Mouse (Mus musculus) C2C12 (cell line): ENCODE data around the gene Fsd1l. TPM values are rescaled to one million over a fixed set of nuclear protein-coding genes. Genes with fewer than 3 reads are reported as not detected.

Experiments used
- H3K27me3 ChIP-seq: one replicate; pipeline ENCODE4 v1.6.1; 2011; ENCODE audit not compliant: control insufficient read depth, insufficient read depth, insufficient read length
- H3K36me3 ChIP-seq: one replicate; pipeline ENCODE4 v1.6.1; 2011; ENCODE audit not compliant: control insufficient read depth, insufficient read depth
- H3K4me3 ChIP-seq: one replicate; pipeline ENCODE4 v1.5.1; 2011; ENCODE audit warnings: mild to moderate bottlenecking, control low read depth; ENCODE audit not compliant: poor library complexity, insufficient read depth, severe bottlenecking
- H3K79me2 ChIP-seq: one replicate; pipeline ENCODE4 v1.6.1; 2011; ENCODE audit not compliant: control insufficient read depth, insufficient read depth
- H3K79me3 ChIP-seq: one replicate; pipeline ENCODE4 v1.6.1; 2011; ENCODE audit warnings: low read depth, control low read depth
- H3ac ChIP-seq: one replicate; pipeline ENCODE3; 2011; ENCODE audit warnings: low read depth; ENCODE audit not compliant: control insufficient read depth, insufficient read length
- CEBPB ChIP-seq: IDR thresholded peaks from one replicate; pipeline ENCODE4 v1.6.1; 2011; ENCODE audit warnings: low read depth, mild to moderate bottlenecking, control low read depth, moderate library complexity
- CTCF ChIP-seq: IDR thresholded peaks from one replicate; pipeline ENCODE4 v1.5.1; 2011; ENCODE audit not compliant: control insufficient read depth, insufficient read depth, insufficient read length
- FOSL1 ChIP-seq: IDR thresholded peaks from one replicate; pipeline ENCODE4 v1.8.0; 2011; ENCODE audit warnings: mild to moderate bottlenecking, low read length; ENCODE audit not compliant: poor library complexity, insufficient read depth, severe bottlenecking
- MAX ChIP-seq: IDR thresholded peaks from one replicate; pipeline ENCODE4 v1.6.1; 2011; ENCODE audit warnings: mild to moderate bottlenecking, control low read depth
- MYOD1 ChIP-seq: IDR thresholded peaks from one replicate; pipeline ENCODE4 v1.6.1; 2011; ENCODE audit warnings: low read depth; ENCODE audit not compliant: control insufficient read depth, insufficient read length
- MYOG ChIP-seq: IDR thresholded peaks from one replicate; pipeline ENCODE4 v1.6.1; 2011; ENCODE audit not compliant: control insufficient read depth, insufficient read length; ENCODE audit errors: extremely low read depth
- USF1 ChIP-seq: IDR thresholded peaks from one replicate; pipeline ENCODE4 v1.6.1; 2011; ENCODE audit warnings: low read depth, mild to moderate bottlenecking, control low read depth, moderate library complexity
- polyA plus RNA-seq: library from polyadenylated mRNA; unstranded; fragments of >200 nt; fragmentation: generic; extraction: Trizol; gene quantifications from one replicate; pipeline ENCODE4 v1.2.1, GENCODE M21; 2012; ENCODE audit warnings: missing spikeins

Gene Fsd1l
- polyA plus RNA-seq, 1 experiment: 0.29 TPM

- Histone ChIP-seq H3K27me3 (no peaks in the 10 kb centered on the region), H3K4me3 (no peak overlapping the region), H3ac (no peak overlapping the region), H3K79me3 (no peaks in the 10 kb centered on the region), H3K79me2 (no peaks in the 10 kb centered on the region), H3K36me3 (no peaks in the 10 kb centered on the region)
- TF ChIP-seq CEBPB: no peak
- no peak for TF ChIP-seq USF1
- no peak for TF ChIP-seq FOSL1
- no peak for TF ChIP-seq MYOD1
- no peak for TF ChIP-seq MYOG
- no peak for TF ChIP-seq MAX
- TF ChIP-seq CTCF: no peak
Measured at GRCm38 (mm10) chr4:53596063-53596895, 35.0 kb upstream of the Fsd1l start.

DNA sequence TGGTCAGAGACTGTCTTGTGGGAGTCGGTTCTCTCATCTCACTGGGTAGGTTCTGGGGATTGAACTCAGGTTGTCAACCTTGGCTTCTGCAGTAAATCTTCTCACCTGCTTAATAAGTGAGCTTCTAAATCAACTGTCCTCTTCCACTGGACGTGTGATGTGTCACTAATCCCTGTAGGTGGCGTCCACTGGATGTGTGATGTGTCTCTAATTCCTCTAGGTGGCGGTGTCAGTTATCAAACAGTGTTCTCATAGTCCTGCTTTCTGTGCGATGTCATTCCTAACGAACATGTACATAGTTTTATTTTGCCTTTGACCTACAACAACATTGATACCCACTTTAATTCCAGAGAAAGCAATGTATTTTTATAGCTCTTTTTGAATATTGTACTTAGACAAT lies 30.8 kb upstream of the Fsd1l start:
- Histone ChIP-seq H3ac (no peak overlapping the region), H3K27me3 (no peaks in the 10 kb centered on the region), H3K36me3 (no peaks in the 10 kb centered on the region), H3K4me3 (no peak overlapping the region), H3K79me2 (no peaks in the 10 kb centered on the region), H3K79me3 (no peaks in the 10 kb centered on the region)
- TF ChIP-seq CTCF (peak; percentile 56), MYOG (no peak), FOSL1 (no peak), USF1 (no peak), CEBPB (no peak), MYOD1 (no peak)

- H3K79me3 ChIP-seq: no peaks in the 10 kb centered on the region
- TF ChIP-seq CEBPB (no peak), MYOD1 (no peak), USF1 (no peak), MAX (no peak), CTCF (no peak), FOSL1 (no peak), MYOG (no peak)
- H3ac ChIP-seq: no peak overlapping the region
- no peak overlapping the region for H3K4me3 ChIP-seq
- H3K79me2 ChIP-seq: no peaks in the 10 kb centered on the region
- no peaks in the 10 kb centered on the region for H3K27me3 ChIP-seq
- H3K36me3 ChIP-seq: no peaks in the 10 kb centered on the region
Measured at GRCm38 (mm10) chr4:53614576-53615225, 16.6 kb upstream of the Fsd1l start.

GRCm38 (mm10) chr4:53617968-53618367 lies 13.3 kb upstream of the Fsd1l start:
- no peaks in the 10 kb centered on the region for H3K27me3 ChIP-seq
- no peak overlapping the region for H3ac ChIP-seq
- H3K79me2 ChIP-seq: no peaks in the 10 kb centered on the region
- no peak for TF ChIP-seq MYOD1
- no peak for TF ChIP-seq MYOG
- TF ChIP-seq USF1: no peak
- no peak for TF ChIP-seq CTCF
- no peak for TF ChIP-seq CEBPB
- TF ChIP-seq FOSL1: no peak
- TF ChIP-seq MAX: no peak
- H3K4me3 ChIP-seq: no peak overlapping the region
- no peaks in the 10 kb centered on the region for H3K79me3 ChIP-seq
- H3K36me3 ChIP-seq: no peaks in the 10 kb centered on the region

DNA sequence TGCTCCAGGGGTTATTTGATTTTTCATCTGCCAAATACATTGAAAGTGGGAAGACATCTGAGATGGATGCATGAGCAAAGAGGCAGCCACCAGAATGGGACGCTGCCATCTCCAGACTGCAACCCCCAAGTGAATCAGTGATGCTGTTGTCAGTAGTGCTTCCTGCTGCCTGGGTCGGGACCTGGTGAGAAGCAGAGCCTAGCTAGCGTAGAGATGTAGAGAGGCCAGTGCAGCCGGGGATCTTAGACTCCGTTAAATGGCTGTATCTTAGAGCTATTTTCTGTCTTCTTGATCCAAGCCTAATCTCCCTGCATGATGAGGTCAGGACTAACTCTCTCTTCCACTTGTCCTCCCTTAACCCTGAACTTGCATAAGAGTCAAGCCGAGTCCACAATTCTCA lies 11.2 kb upstream of the Fsd1l start:
- no peak overlapping the region for H3ac ChIP-seq
- H3K36me3 ChIP-seq: no peaks in the 10 kb centered on the region
- no peaks in the 10 kb centered on the region for H3K79me2 ChIP-seq
- no peaks in the 10 kb centered on the region for H3K27me3 ChIP-seq
- H3K79me3 ChIP-seq: no peaks in the 10 kb centered on the region
- H3K4me3 ChIP-seq: no peak overlapping the region
- TF ChIP-seq MYOD1 (no peak), MYOG (no peak), CTCF (no peak), FOSL1 (no peak), MAX (no peak), USF1 (no peak), CEBPB (no peak)
